8 mouse cellular contexts compared by ENCODE assay signal in genomic region chr4:148859906-148860491, GRCm38 (mm10). TPM values are rescaled to one million over a fixed set of nuclear protein-coding genes. Genes with fewer than 3 reads are reported as not detected.
DNase-seq lines count a peak whose midpoint lies in the region; ATAC-seq and TF ChIP-seq lines count a peak whose summit lies in the region.

No protein-coding gene starts in this region.

- no peaks in the 10 kb centered on the region for H3K36me3 ChIP-seq in liver, embryonic 12.5 days
- H3K36me3 ChIP-seq in liver, postnatal 0 days (replicated peaks; ENCODE audit: insufficient read depth, low read length), result no peaks in the 10 kb centered on the region
- H3K36me3 ChIP-seq in embryonic facial prominence, embryonic 14.5 days (ENCODE audit: control insufficient read depth, insufficient read depth, low read length), result no peaks in the 10 kb centered on the region
- H3K36me3 ChIP-seq in intestine, embryonic 15.5 days, result no peaks in the 10 kb centered on the region
- no peaks in the 10 kb centered on the region for H3K36me3 ChIP-seq in thymus, adult 2 months (ENCODE audit: control insufficient read depth, insufficient read depth, low read length)

- intact Hi-C loops in gastrocnemius, adult 2 months (cut with DNase I), result no loop called here

- H3K4me2 ChIP-seq in liver, embryonic 12.5 days, result peak overlapping the region; percentile 40
- H3K4me2 ChIP-seq in liver, postnatal 0 days (ENCODE audit: low read depth, low read length), result no peak overlapping the region
- H3K4me2 ChIP-seq in embryonic facial prominence, embryonic 14.5 days (ENCODE audit: low read depth, low read length), result peak overlapping the region; percentile 51
- peak overlapping the region; percentile 55 for H3K4me2 ChIP-seq in intestine, embryonic 15.5 days (replicated peaks)

- no peak for DNase-seq in liver, postnatal 0 days
- DNase-seq in embryonic facial prominence, embryonic 14.5 days (ENCODE audit: low spot score), result peak; percentile 59
- no peak for DNase-seq in thymus, adult 2 months
- no peak for DNase-seq in urinary bladder, adult 2 months (ENCODE audit: low spot score)
- no peak for DNase-seq in gastrocnemius, adult 2 months

- no peaks in the 10 kb centered on the region for H3K4me1 ChIP-seq in liver, embryonic 12.5 days
- H3K4me1 ChIP-seq in liver, postnatal 0 days (ENCODE audit: insufficient read depth), result no peaks in the 10 kb centered on the region
- H3K4me1 ChIP-seq in embryonic facial prominence, embryonic 14.5 days (ENCODE audit: control insufficient read depth, insufficient read depth, low read length), result peaks cover 13% of the 10 kb centered on the region; the same call in 1 of the 2 replicates
- H3K4me1 ChIP-seq in intestine, embryonic 15.5 days (replicated peaks), result peaks cover 9% of the 10 kb centered on the region; the same call in 1 of the 2 replicates
- peaks cover 10% of the 10 kb centered on the region for H3K4me1 ChIP-seq in olfactory bulb, adult 2 months (ENCODE audit: control insufficient read depth, insufficient read depth, low read length)
- no peaks in the 10 kb centered on the region for H3K4me1 ChIP-seq in thymus, adult 2 months (replicated peaks; ENCODE audit: control insufficient read depth, insufficient read depth, low read length)

- TF ChIP-seq EP300 in liver, postnatal 0 days (IDR thresholded peaks at IDR 0.05; ENCODE audit: low read depth), result no peak

- H3K4me3 ChIP-seq in liver, embryonic 12.5 days, result peak overlapping the region; percentile 8; the same call in 1 of the 2 replicates
- H3K4me3 ChIP-seq in liver, postnatal 0 days (ENCODE audit: low read depth, low read length), result no peak overlapping the region
- H3K4me3 ChIP-seq in embryonic facial prominence, embryonic 14.5 days (ENCODE audit: low read depth, low read length), result peak overlapping the region; percentile 24
- peak overlapping the region; percentile 15 for H3K4me3 ChIP-seq in intestine, embryonic 15.5 days (replicated peaks)
- 0 out of 2 replicates have a peak overlapping the region, but pooled peaks have one; percentile 1 for H3K4me3 ChIP-seq in olfactory bulb, adult 2 months (ENCODE audit: insufficient read depth, low read depth, low read length)
- H3K4me3 ChIP-seq in thymus, adult 2 months (ENCODE audit: control insufficient read depth, insufficient read depth, low read length), result no peak overlapping the region
- H3K4me3 ChIP-seq in gastrocnemius, adult 2 months, result no peak overlapping the region

- no peak for ATAC-seq in liver, embryonic 12.5 days
- no peak for ATAC-seq in liver, postnatal 0 days
- ATAC-seq in embryonic facial prominence, embryonic 14.5 days (ENCODE audit: low read depth), result peak; percentile 68
- ATAC-seq in intestine, embryonic 15.5 days, result peak; percentile 55

- TF ChIP-seq CTCF in liver, postnatal 0 days (IDR thresholded peaks at IDR 0.05; ENCODE audit: low read depth), result no peak
- no peak for TF ChIP-seq CTCF in olfactory bulb, adult 2 months (IDR thresholded peaks at IDR 0.05; ENCODE audit: insufficient read depth, low read depth, low read length)
- no peak for TF ChIP-seq CTCF in thymus, adult 2 months (IDR thresholded peaks at IDR 0.05; ENCODE audit: borderline replicate concordance, control insufficient read depth, extremely low read depth, insufficient read depth, low read length, poor library complexity)
- TF ChIP-seq CTCF in gastrocnemius, adult 2 months (IDR thresholded peaks at IDR 0.05), result no peak

- H3K27ac ChIP-seq in liver, embryonic 12.5 days, result no peak overlapping the region
- H3K27ac ChIP-seq in liver, postnatal 0 days (ENCODE audit: low read depth), result no peak overlapping the region
- H3K27ac ChIP-seq in embryonic facial prominence, embryonic 14.5 days (replicated peaks; ENCODE audit: low read depth, low read length), result no peak overlapping the region
- 0 out of 2 replicates have a peak overlapping the region, but pooled peaks have one; percentile 32 for H3K27ac ChIP-seq in intestine, embryonic 15.5 days
- H3K27ac ChIP-seq in olfactory bulb, adult 2 months (ENCODE audit: insufficient read depth, low read depth, low read length), result no peak overlapping the region
- no peak overlapping the region for H3K27ac ChIP-seq in thymus, adult 2 months (ENCODE audit: control insufficient read depth, insufficient read depth, low read length)
- H3K27ac ChIP-seq in gastrocnemius, adult 2 months, result no peak overlapping the region

- peaks cover 72% of the 10 kb centered on the region for H3K27me3 ChIP-seq in liver, embryonic 12.5 days (replicated peaks)
- H3K27me3 ChIP-seq in liver, postnatal 0 days (ENCODE audit: insufficient read depth, low read length), result peaks cover 32% of the 10 kb centered on the region
- peaks cover 82% of the 10 kb centered on the region for H3K27me3 ChIP-seq in embryonic facial prominence, embryonic 14.5 days (replicated peaks; ENCODE audit: control insufficient read depth, insufficient read depth, low read length)
- peaks cover 20% of the 10 kb centered on the region for H3K27me3 ChIP-seq in intestine, embryonic 15.5 days (replicated peaks)
- no peaks in the 10 kb centered on the region; the same call in 1 of the 2 replicates for H3K27me3 ChIP-seq in thymus, adult 2 months (ENCODE audit: control insufficient read depth, insufficient read depth, low read length)

- 12% methylated on average over 27 of the region's 27 CpGs for WGBS in liver, embryonic 12.5 days (ENCODE audit: insufficient replicate concordance)
- 11% methylated on average over 27 of the region's 27 CpGs for WGBS in liver, postnatal 0 days (ENCODE audit: insufficient replicate concordance)
- 3% methylated on average over 24 of the region's 27 CpGs for WGBS in embryonic facial prominence, embryonic 14.5 days
- WGBS in intestine, embryonic 15.5 days, result 8% methylated on average over 27 of the region's 27 CpGs
- WGBS in olfactory bulb, adult 2 months, result 4% methylated on average over 27 of the region's 27 CpGs
- WGBS in thymus, adult 2 months, result 26% methylated on average over 27 of the region's 27 CpGs

- H3K9ac ChIP-seq in liver, embryonic 12.5 days, result no peak overlapping the region
- no peak overlapping the region for H3K9ac ChIP-seq in liver, postnatal 0 days (replicated peaks)
- H3K9ac ChIP-seq in embryonic facial prominence, embryonic 14.5 days (ENCODE audit: low read depth, low read length), result no peak overlapping the region
- H3K9ac ChIP-seq in intestine, embryonic 15.5 days, result no peak overlapping the region

- no peak for TF ChIP-seq POLR2A in olfactory bulb, adult 2 months (IDR thresholded peaks at IDR 0.05; ENCODE audit: insufficient read depth, low read depth, low read length)
- TF ChIP-seq POLR2A in thymus, adult 2 months (IDR thresholded peaks at IDR 0.05; ENCODE audit: control insufficient read depth, extremely low read depth, insufficient read depth, low read length, poor library complexity), result no peak

- no peaks in the 10 kb centered on the region for H3K9me3 ChIP-seq in liver, embryonic 12.5 days (replicated peaks)
- no peaks in the 10 kb centered on the region for H3K9me3 ChIP-seq in liver, postnatal 0 days (ENCODE audit: low read length)
- no peaks in the 10 kb centered on the region for H3K9me3 ChIP-seq in embryonic facial prominence, embryonic 14.5 days (ENCODE audit: control insufficient read depth, low read length)
- H3K9me3 ChIP-seq in intestine, embryonic 15.5 days, result no peaks in the 10 kb centered on the region

RNA-seq across cellular contexts. Expression of gene Casz1, which starts 55.8 kb away (rescaled TPM):
- polyA plus RNA-seq in liver, embryonic 12.5 days (2016; fragmentation: Nextera tagmentation; extraction: Ambion mirVana), result 0.50 and 0.60 TPM in 2 replicates
- 0.43 and 0.65 TPM in 2 replicates for polyA plus RNA-seq in liver, postnatal 0 days (2015; fragmentation: Nextera tagmentation; extraction: Ambion mirVana)
- polyA plus RNA-seq in embryonic facial prominence, embryonic 14.5 days (2014; fragmentation: Nextera tagmentation; extraction: Ambion mirVana), result 7.8 and 7.9 TPM in 2 replicates
- 4.4 and 6.0 TPM in 2 replicates for polyA plus RNA-seq in intestine, embryonic 15.5 days (2015; fragmentation: Nextera tagmentation; extraction: Ambion mirVana)
- not detected in 2 replicates for polyA plus RNA-seq in olfactory bulb, adult 2 months (2012; ENCODE audit: insufficient read depth, insufficient read length, low replicate concordance, missing spikeins)
- polyA plus RNA-seq in thymus, adult 2 months (2012; rRNA removed), result 5.3 and 5.8 TPM in 2 replicates
- polyA plus RNA-seq in urinary bladder, adult 2 months (2012; rRNA removed), result 21.0 and 29.8 TPM in 2 replicates
- total RNA-seq in gastrocnemius, adult 2 months (2021), result 10 to 100 TPM; 31.2 to 41.3 TPM

Comparison
In these comparisons a context has a peak if more than half of its experiments do, and no peak if none do; other contexts are left out.
1. H3K4me3 ChIP-seq: peak in liver, embryonic 12.5 days (single experiment), embryonic facial prominence, embryonic 14.5 days (single experiment), intestine, embryonic 15.5 days (single experiment) and olfactory bulb, adult 2 months (single experiment); none in liver, postnatal 0 days (single experiment), thymus, adult 2 months (single experiment) and gastrocnemius, adult 2 months (single experiment).
2. ATAC-seq: peak in embryonic facial prominence, embryonic 14.5 days (single experiment) and intestine, embryonic 15.5 days (single experiment); none in liver, embryonic 12.5 days (single experiment) and liver, postnatal 0 days (single experiment).